Mouse (Mus musculus) urinary bladder, postnatal 4 days (tissue): ENCODE measurements around the gene Ptprq.

Experiments
- DNase-seq, 2 experiments: peaks; one replicate each; pipeline ENCODE4 v3.0.0; 2021 to 2022; ENCODE audit warnings: low spot score in 2 of 2

The Ptprq gene

GRCm38 (mm10) chr10:107719806-107720205 lies at the start of gene Ptprq:
Gene Ptprq, minus strand, starts transcription at chr10:107720051.
- DNase-seq, result no peak

- no peak for DNase-seq
Observed at GRCm38 (mm10) chr10:107759624-107760023, 39.8 kb upstream of the Ptprq start.

- no peak for DNase-seq
Observed at GRCm38 (mm10) chr10:107753471-107753870, 33.6 kb upstream of the Ptprq start.

GRCm38 (mm10) chr10:107752351-107753143 lies 32.7 kb upstream of the Ptprq start:
- no peak for DNase-seq

- DNase-seq, result no peak
Observed at GRCm38 (mm10) chr10:107751944-107752343, 32.1 kb upstream of the Ptprq start.

GRCm38 (mm10) chr10:107747566-107747965 lies 27.7 kb upstream of the Ptprq start:
- DNase-seq, result no peak

GRCm38 (mm10) chr10:107746717-107747116 lies 26.9 kb upstream of the Ptprq start:
- DNase-seq, result no peak

GRCm38 (mm10) chr10:107739815-107740214 lies 20.0 kb upstream of the Ptprq start:
- no peak for DNase-seq

GRCm38 (mm10) chr10:107737743-107738142 lies 17.9 kb upstream of the Ptprq start:
- no peak for DNase-seq

GRCm38 (mm10) chr10:107735448-107735847 lies 15.6 kb upstream of the Ptprq start:
- DNase-seq, result no peak

GRCm38 (mm10) chr10:107734327-107734726 lies 14.5 kb upstream of the Ptprq start:
- DNase-seq, result no peak

GRCm38 (mm10) chr10:107725631-107726030 lies 5.8 kb upstream of the Ptprq start:
- no peak for DNase-seq

- DNase-seq, result no peak
Observed at GRCm38 (mm10) chr10:107704443-107704842, 15.4 kb downstream of the Ptprq start.

- no peak for DNase-seq
Observed at GRCm38 (mm10) chr10:107700944-107701343, 18.9 kb downstream of the Ptprq start.

GRCm38 (mm10) chr10:107698716-107699115 lies 21.1 kb downstream of the Ptprq start:
- no peak for DNase-seq

GRCm38 (mm10) chr10:107697177-107697576 lies 22.7 kb downstream of the Ptprq start:
- no peak for DNase-seq

- no peak for DNase-seq
Observed at GRCm38 (mm10) chr10:107687382-107687781, 32.5 kb downstream of the Ptprq start.

- no peak for DNase-seq
Observed at GRCm38 (mm10) chr10:107675994-107676393, 43.9 kb downstream of the Ptprq start.

GRCm38 (mm10) chr10:107668374-107669094 lies 51.3 kb downstream of the Ptprq start:
- no peak for DNase-seq

GRCm38 (mm10) chr10:107662372-107663065 lies 57.3 kb downstream of the Ptprq start:
- DNase-seq, result peak in 1 of 2 experiments; percentile 20

- no peak for DNase-seq
Observed at GRCm38 (mm10) chr10:107661970-107662369, 57.9 kb downstream of the Ptprq start.

GRCm38 (mm10) chr10:107659141-107659540 lies 60.7 kb downstream of the Ptprq start:
- no peak for DNase-seq
